Mouse (Mus musculus): Measurements from ENCODE around the gene Tspan8. TPM values are rescaled to one million over a fixed set of nuclear protein-coding genes. Genes with fewer than 3 reads are reported as not detected.

Gene Tspan8
- polyA plus RNA-seq, 1 experiment from 2014 or later: 0.76 TPM

GRCm38 (mm10) chr10:115803765-115804164, 12.9 kb upstream of the Tspan8 start:
- no peak for DNase-seq (ENCODE audit: low spot score)
- H3K9me3 ChIP-seq: no peaks in the 10 kb centered on the region
- no peaks in the 10 kb centered on the region for H3K27me3 ChIP-seq (replicated peaks; ENCODE audit: low read depth, poor library complexity, severe bottlenecking)
- H3K4me3 ChIP-seq: no peak overlapping the region
- no peaks in the 10 kb centered on the region for H3K36me3 ChIP-seq (replicated peaks)
- H3K4me1 ChIP-seq: no peaks in the 10 kb centered on the region
- WGBS: 93% methylated on average over 2 of the region's 2 CpGs
- H3K27ac ChIP-seq (replicated peaks): no peak overlapping the region

DNA sequence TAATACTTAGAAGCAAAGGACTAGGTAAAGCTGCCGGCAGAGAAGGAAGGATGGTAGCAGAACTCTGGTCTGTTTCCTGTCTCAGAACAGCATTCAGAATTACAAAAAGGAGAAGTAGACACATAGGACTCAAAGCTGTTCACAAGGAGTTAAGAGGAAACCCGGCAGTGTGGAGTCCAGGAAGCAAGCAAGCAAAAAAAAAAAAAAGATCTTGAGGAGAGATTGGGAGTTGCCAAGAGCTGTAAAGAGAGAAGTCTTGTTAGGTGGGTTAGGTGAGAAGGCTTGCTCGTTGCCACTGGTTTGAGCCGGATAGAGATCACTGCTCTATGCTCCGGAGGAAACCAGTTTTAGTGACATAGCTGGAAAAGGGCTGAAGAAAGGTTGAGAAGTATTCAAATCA, 10.6 kb upstream of the Tspan8 start:
- WGBS: 81% methylated on average over 5 of the region's 5 CpGs
- H3K27me3 ChIP-seq (replicated peaks; ENCODE audit: low read depth, poor library complexity, severe bottlenecking): no peaks in the 10 kb centered on the region
- H3K4me3 ChIP-seq: no peak overlapping the region
- H3K27ac ChIP-seq (replicated peaks): no peak overlapping the region
- no peaks in the 10 kb centered on the region for H3K9me3 ChIP-seq
- no peak for DNase-seq (ENCODE audit: low spot score)
- H3K36me3 ChIP-seq (replicated peaks): no peaks in the 10 kb centered on the region
- 0 out of 2 replicates have a peak, but pooled peaks cover 3% of the 10 kb centered on the region for H3K4me1 ChIP-seq

GRCm38 (mm10) chr10:115809169-115809568, 7.5 kb upstream of the Tspan8 start:
- no peaks in the 10 kb centered on the region for H3K36me3 ChIP-seq (replicated peaks)
- H3K4me1 ChIP-seq: 0 out of 2 replicates have a peak, but pooled peaks cover 10% of the 10 kb centered on the region
- 76% methylated on average over 7 of the region's 7 CpGs for WGBS
- H3K9me3 ChIP-seq: no peaks in the 10 kb centered on the region
- no peak for DNase-seq (ENCODE audit: low spot score)
- H3K27me3 ChIP-seq (replicated peaks; ENCODE audit: low read depth, poor library complexity, severe bottlenecking): no peaks in the 10 kb centered on the region
- no peak overlapping the region for H3K27ac ChIP-seq (replicated peaks)
- no peak overlapping the region for H3K4me3 ChIP-seq

DNA sequence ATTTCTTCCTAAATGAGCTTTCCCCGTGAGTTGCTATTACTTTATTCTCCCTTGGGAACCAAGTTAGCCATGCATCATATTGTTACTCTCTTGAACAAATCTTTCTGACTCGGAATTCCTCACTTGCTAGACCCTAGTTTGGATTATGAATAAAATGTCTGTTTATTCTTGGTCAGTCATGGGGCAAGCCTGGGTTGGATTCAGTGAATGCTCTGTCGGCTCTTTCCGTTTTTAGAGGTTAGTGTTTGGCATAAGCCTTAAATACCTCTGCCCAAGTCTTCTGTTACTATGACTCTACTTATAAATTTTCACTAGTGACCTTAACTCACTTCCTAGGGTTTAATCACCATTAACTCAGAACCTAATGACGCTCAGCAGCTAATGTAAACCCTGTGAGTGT, 5.1 kb upstream of the Tspan8 start:
- Histone ChIP-seq H3K36me3 (replicated peaks) (no peaks in the 10 kb centered on the region), H3K4me1 (peaks cover 13% of the 10 kb centered on the region; the same call in 1 of the 2 replicates), H3K27me3 (replicated peaks; ENCODE audit: low read depth, poor library complexity, severe bottlenecking) (no peaks in the 10 kb centered on the region), H3K9me3 (no peaks in the 10 kb centered on the region), H3K4me3 (no peak overlapping the region), H3K27ac (replicated peaks) (no peak overlapping the region)
- DNase-seq (ENCODE audit: low spot score): no peak
- WGBS: 35% methylated on average over 5 of the region's 5 CpGs

DNA sequence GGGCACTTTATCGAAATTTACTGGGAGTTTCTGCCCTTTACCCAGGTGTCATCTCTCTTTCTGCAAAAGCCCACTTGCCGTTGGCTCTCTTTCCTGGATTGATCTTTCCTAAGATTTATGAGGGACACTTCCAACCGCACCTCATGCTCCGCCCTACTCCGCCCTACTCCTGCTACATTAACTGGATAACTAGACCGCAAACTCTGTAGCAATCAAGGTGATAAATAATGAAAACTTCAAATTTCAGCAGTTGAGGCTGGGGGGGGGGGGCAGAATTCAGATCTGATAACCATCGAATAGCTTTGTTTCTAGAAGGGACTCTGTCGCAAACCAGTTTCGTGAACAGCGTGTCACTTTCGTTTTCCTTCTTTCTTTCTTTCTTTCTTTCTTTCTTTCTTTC, 1.8 kb upstream of the Tspan8 start:
- Histone ChIP-seq H3K9me3 (no peaks in the 10 kb centered on the region), H3K27me3 (replicated peaks; ENCODE audit: low read depth, poor library complexity, severe bottlenecking) (no peaks in the 10 kb centered on the region), H3K36me3 (replicated peaks) (no peaks in the 10 kb centered on the region), H3K4me3 (no peak overlapping the region), H3K27ac (replicated peaks) (no peak overlapping the region), H3K4me1 (peaks cover 19% of the 10 kb centered on the region)
- no peak for DNase-seq (ENCODE audit: low spot score)
- 95% methylated on average over 11 of the region's 11 CpGs for WGBS

DNA sequence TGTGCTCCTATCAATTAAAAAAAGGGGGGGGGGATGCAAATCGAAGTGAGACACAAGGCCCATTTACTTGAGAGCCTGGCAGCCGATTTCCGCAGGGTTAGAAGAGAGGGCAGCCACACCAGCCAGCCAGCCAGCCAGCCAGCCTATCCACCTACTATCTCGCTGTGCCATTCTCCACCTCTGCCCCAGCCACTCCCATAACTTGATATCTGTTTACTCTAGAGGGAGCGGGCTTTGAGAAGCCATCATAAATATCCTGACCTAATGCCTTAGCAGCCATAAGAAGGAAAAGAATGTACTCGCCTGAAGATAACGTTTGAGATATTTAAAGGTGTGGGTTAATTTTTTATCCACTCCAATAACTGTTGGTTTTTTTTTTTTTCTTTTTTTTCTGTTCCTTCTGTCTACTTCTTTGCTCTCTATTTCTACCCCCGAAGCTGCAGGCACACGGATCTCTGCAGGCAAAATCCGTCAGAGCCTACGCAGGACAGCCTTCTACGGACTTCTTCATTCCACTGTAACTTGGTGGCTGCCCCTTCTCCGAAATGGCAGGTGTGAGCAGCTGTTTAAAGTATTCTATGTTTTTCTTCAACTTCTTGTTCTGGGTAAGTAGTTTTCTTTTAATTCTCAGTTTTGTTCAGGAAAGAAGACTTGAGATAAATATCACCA, 558 bp downstream of the Tspan8 start:
- Histone ChIP-seq H3K4me1 (peaks cover 9% of the 10 kb centered on the region), H3K27me3 (replicated peaks; ENCODE audit: low read depth, poor library complexity, severe bottlenecking) (no peaks in the 10 kb centered on the region), H3K4me3 (no peak overlapping the region), H3K9me3 (no peaks in the 10 kb centered on the region), H3K27ac (replicated peaks) (no peak overlapping the region), H3K36me3 (replicated peaks) (no peaks in the 10 kb centered on the region)
- 60% methylated on average over 13 of the region's 13 CpGs for WGBS
- no peak for DNase-seq (ENCODE audit: low spot score)

DNA sequence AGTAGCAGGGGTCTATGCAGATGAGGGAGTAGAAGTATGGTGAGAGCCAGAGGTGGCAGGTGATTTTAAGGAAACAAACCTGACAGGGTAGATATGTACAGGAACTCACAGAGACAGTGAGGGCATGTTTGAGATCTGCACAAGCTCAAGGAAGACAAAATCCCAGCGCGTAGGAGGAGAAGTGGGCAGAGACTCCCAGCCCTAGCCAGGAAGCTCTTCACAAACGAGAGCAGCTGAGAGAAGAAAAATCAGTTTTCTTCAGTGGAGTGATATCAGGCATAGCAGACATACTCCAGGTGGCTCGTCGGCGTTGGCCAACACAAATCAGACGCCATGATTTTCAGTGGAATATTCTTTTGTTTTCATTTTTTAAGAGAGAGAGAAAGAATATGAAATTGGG, 8.7 kb downstream of the Tspan8 start:
- DNase-seq (ENCODE audit: low spot score): no peak
- Histone ChIP-seq H3K36me3 (replicated peaks) (no peaks in the 10 kb centered on the region), H3K9me3 (no peaks in the 10 kb centered on the region), H3K4me1 (peaks cover 4% of the 10 kb centered on the region), H3K27ac (replicated peaks) (no peak overlapping the region), H3K4me3 (no peak overlapping the region), H3K27me3 (replicated peaks; ENCODE audit: low read depth, poor library complexity, severe bottlenecking) (no peaks in the 10 kb centered on the region)
- 88% methylated on average over 7 of the region's 7 CpGs for WGBS

GRCm38 (mm10) chr10:115828872-115829271, 12.2 kb downstream of the Tspan8 start:
- no peak for DNase-seq (ENCODE audit: low spot score)
- Histone ChIP-seq H3K4me3 (no peak overlapping the region), H3K27ac (replicated peaks) (no peak overlapping the region), H3K36me3 (replicated peaks) (no peaks in the 10 kb centered on the region), H3K4me1 (peaks cover 13% of the 10 kb centered on the region), H3K9me3 (no peaks in the 10 kb centered on the region), H3K27me3 (replicated peaks; ENCODE audit: low read depth, poor library complexity, severe bottlenecking) (no peaks in the 10 kb centered on the region)
- 86% methylated on average over 5 of the region's 5 CpGs for WGBS

- no peaks in the 10 kb centered on the region for H3K9me3 ChIP-seq
- H3K4me1 ChIP-seq: peaks cover 15% of the 10 kb centered on the region
- no peak overlapping the region for H3K4me3 ChIP-seq
- H3K36me3 ChIP-seq (replicated peaks): no peaks in the 10 kb centered on the region
- 84% methylated on average over 1 of the region's 1 CpGs for WGBS
- no peaks in the 10 kb centered on the region for H3K27me3 ChIP-seq (replicated peaks; ENCODE audit: low read depth, poor library complexity, severe bottlenecking)
- no peak for DNase-seq (ENCODE audit: low spot score)
- no peak overlapping the region for H3K27ac ChIP-seq (replicated peaks)
Measured at GRCm38 (mm10) chr10:115829696-115830095, 13.1 kb downstream of the Tspan8 start.

DNA sequence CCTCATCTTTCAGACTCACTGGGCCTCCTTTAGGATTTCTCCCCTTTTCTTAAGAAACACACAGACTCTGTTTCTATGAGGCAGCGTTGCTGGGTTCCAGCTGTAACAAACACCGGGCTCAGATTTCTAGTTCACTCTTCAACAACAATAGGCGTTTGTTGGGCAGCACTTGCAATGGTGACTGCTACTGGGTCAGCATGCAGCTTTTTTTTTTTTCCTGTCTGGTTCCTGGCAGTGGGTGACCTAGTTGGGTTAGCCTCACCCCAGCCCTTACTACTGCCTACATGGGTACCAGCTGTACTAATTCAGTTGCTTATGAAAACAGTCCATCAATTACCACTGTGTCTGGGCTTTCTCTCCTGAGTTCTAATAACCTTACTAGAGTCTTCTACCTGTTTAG, 14.1 kb downstream of the Tspan8 start:
- Histone ChIP-seq H3K27me3 (replicated peaks; ENCODE audit: low read depth, poor library complexity, severe bottlenecking) (no peaks in the 10 kb centered on the region), H3K27ac (replicated peaks) (no peak overlapping the region), H3K36me3 (replicated peaks) (no peaks in the 10 kb centered on the region), H3K4me1 (peaks cover 15% of the 10 kb centered on the region), H3K4me3 (no peak overlapping the region), H3K9me3 (no peaks in the 10 kb centered on the region)
- peak; percentile 17 for DNase-seq (ENCODE audit: low spot score)
- WGBS: 27% methylated on average over 3 of the region's 3 CpGs

GRCm38 (mm10) chr10:115834017-115834416, 17.4 kb downstream of the Tspan8 start:
- no peak overlapping the region for H3K4me3 ChIP-seq
- no peak for DNase-seq (ENCODE audit: low spot score)
- no peaks in the 10 kb centered on the region for H3K27me3 ChIP-seq (replicated peaks; ENCODE audit: low read depth, poor library complexity, severe bottlenecking)
- no peaks in the 10 kb centered on the region for H3K9me3 ChIP-seq
- H3K36me3 ChIP-seq (replicated peaks): no peaks in the 10 kb centered on the region
- 84% methylated on average over 6 of the region's 6 CpGs for WGBS
- peaks cover 15% of the 10 kb centered on the region for H3K4me1 ChIP-seq
- no peak overlapping the region for H3K27ac ChIP-seq (replicated peaks)

- 71% methylated on average over 18 of the region's 18 CpGs for WGBS
Measured at GRCm38 (mm10) chr10:115846930-115847329, 30.3 kb downstream of the Tspan8 start.

DNA sequence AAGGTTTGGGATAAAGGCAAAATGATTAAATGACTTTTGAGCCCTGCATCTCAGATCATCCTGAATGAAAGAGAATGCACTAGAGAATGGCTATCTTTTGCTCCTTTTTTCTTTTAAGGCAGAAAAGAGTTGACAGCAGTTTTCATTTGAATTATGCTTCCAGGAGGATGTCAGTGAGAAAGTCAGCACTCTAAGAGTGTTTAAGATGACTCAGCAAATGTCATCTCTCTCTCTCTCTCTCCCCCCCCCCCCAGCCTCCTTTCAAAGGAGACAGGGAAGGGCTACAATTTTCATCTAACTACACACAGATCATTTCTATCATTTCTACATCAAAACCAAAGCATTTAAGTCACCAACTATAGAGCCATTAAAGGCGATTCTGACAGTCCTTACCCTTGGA, 31.9 kb downstream of the Tspan8 start:
- no peaks in the 10 kb centered on the region for H3K9me3 ChIP-seq
- no peaks in the 10 kb centered on the region for H3K4me1 ChIP-seq
- WGBS: 83% methylated on average over 1 of the region's 1 CpGs
- no peaks in the 10 kb centered on the region for H3K27me3 ChIP-seq (replicated peaks; ENCODE audit: low read depth, poor library complexity, severe bottlenecking)
- no peak for DNase-seq (ENCODE audit: low spot score)
- no peak overlapping the region for H3K4me3 ChIP-seq
- no peaks in the 10 kb centered on the region for H3K36me3 ChIP-seq (replicated peaks)
- no peak overlapping the region for H3K27ac ChIP-seq (replicated peaks)

More at GRCm38 (mm10) chr10:115846930-115847329, 30.3 kb downstream of the Tspan8 start:
- no peaks in the 10 kb centered on the region for H3K36me3 ChIP-seq (replicated peaks)
- no peaks in the 10 kb centered on the region for H3K27me3 ChIP-seq (replicated peaks; ENCODE audit: low read depth, poor library complexity, severe bottlenecking)
- H3K4me1 ChIP-seq: no peaks in the 10 kb centered on the region
- no peak overlapping the region for H3K4me3 ChIP-seq
- no peaks in the 10 kb centered on the region for H3K9me3 ChIP-seq
- DNase-seq (ENCODE audit: low spot score): no peak
- H3K27ac ChIP-seq (replicated peaks): no peak overlapping the region
